Mouse (Mus musculus) erythroblast, embryonic 14.5 days (primary cell): ENCODE measurements around the gene H2-T24. TPM values are rescaled to one million over a fixed set of nuclear protein-coding genes. Genes with fewer than 3 reads are reported as not detected.

Source experiments
- H3K27me3 ChIP-seq: 2 replicates; pipeline ENCODE4 v1.6.1; 2012; ENCODE audit warnings: inconsistent platforms; ENCODE audit not compliant: control insufficient read depth
- H3K36me3 ChIP-seq: 2 replicates; pipeline ENCODE4 v1.6.1; 2012; ENCODE audit warnings: mild to moderate bottlenecking, inconsistent platforms; ENCODE audit not compliant: control insufficient read depth
- H3K4me1 ChIP-seq: 2 replicates; pipeline ENCODE4 v1.6.1; 2012; ENCODE audit warnings: inconsistent platforms; ENCODE audit not compliant: control insufficient read depth
- H3K4me3 ChIP-seq: replicated peaks from 2 replicates; pipeline ENCODE3; 2012; ENCODE audit warnings: moderate library complexity, mild to moderate bottlenecking, inconsistent platforms
- H3K9me3 ChIP-seq: 2 replicates; pipeline ENCODE4 v1.6.1; 2012; ENCODE audit warnings: low read length, inconsistent platforms, mixed read lengths; ENCODE audit not compliant: control insufficient read depth
- GATA1 ChIP-seq: IDR thresholded peaks from 2 replicates; pipeline ENCODE4 v1.6.1; 2012; ENCODE audit warnings: low read length, inconsistent platforms, mixed read lengths
- TAL1 ChIP-seq: IDR thresholded peaks from 3 replicates; pipeline ENCODE4 v1.6.1; 2012; ENCODE audit warnings: low read length, inconsistent platforms, mixed read lengths
- polyA plus RNA-seq: library from polyadenylated mRNA; stranded (reverse); fragments of >175 nt; gene quantifications from 2 replicates; pipeline ENCODE4 v1.2.3, GENCODE M21; 2012

H2-T24 gene
- polyA plus RNA-seq, 1 experiment: 0.91 TPM

GRCm38 (mm10) chr17:35967621-35968020, 52.7 kb downstream of the H2-T24 start:
- no peaks in the 10 kb centered on the region for H3K9me3 ChIP-seq
- H3K27me3 ChIP-seq: no peaks in the 10 kb centered on the region
- peaks cover 52% of the 10 kb centered on the region for H3K36me3 ChIP-seq
- H3K4me3 ChIP-seq: no peak overlapping the region
- TF ChIP-seq GATA1: no peak
- no peak for TF ChIP-seq TAL1
- peaks cover 53% of the 10 kb centered on the region for H3K4me1 ChIP-seq

DNA sequence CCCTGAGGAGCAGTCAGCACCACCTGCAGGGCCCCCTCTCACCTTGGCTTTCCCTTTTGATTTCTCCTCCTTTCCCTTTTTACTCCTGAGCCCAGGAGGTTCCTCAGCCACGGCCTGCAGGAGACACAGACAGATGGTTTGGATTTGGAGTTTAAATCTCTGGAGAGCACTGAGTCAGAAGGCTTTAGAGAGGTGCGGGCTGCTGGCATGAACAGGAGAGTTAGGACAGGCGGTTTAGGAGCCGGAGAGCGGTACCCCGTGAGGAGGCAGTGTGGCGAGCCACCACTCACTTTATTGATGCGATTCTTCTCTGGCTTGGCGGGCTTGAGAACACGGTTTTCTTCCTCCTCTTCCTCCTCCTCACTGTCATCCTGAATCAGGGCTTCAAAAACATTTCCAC, 57.1 kb downstream of the H2-T24 start:
- Histone ChIP-seq H3K4me1 (peaks cover 27% of the 10 kb centered on the region), H3K9me3 (no peaks in the 10 kb centered on the region), H3K27me3 (no peaks in the 10 kb centered on the region), H3K36me3 (peaks cover 93% of the 10 kb centered on the region), H3K4me3 (no peak overlapping the region)
- no peak for TF ChIP-seq TAL1
- TF ChIP-seq GATA1: no peak

- Histone ChIP-seq H3K4me1 (peaks cover 4% of the 10 kb centered on the region), H3K9me3 (no peaks in the 10 kb centered on the region), H3K27me3 (no peaks in the 10 kb centered on the region), H3K36me3 (peaks cover 88% of the 10 kb centered on the region), H3K4me3 (no peak overlapping the region)
- TF ChIP-seq GATA1 (no peak), TAL1 (no peak)
These were observed 61.7 kb downstream of the H2-T24 start for GRCm38 (mm10) chr17:35958533-35959223.

Other genes with a start within 250 kb of the H2-T24 start
- 14.0 and 14.8 TPM in 2 replicates for gene Ier3, start 198.9 kb downstream of the H2-T24 start, polyA plus RNA-seq
- gene Flot1, start 197.3 kb downstream of the H2-T24 start, polyA plus RNA-seq: 8.2 and 11.6 TPM in 2 replicates
- 56.9 and 99.3 TPM in 2 replicates for gene Tubb5, start 182.3 kb downstream of the H2-T24 start, polyA plus RNA-seq
- gene Mdc1, start 179.0 kb downstream of the H2-T24 start, polyA plus RNA-seq: 0.91 and 1.1 TPM in 2 replicates
- gene Nrm, start 159.2 kb downstream of the H2-T24 start, polyA plus RNA-seq: 1.7 and 2.8 TPM in 2 replicates
- gene Ppp1r18, start 155.0 kb downstream of the H2-T24 start, polyA plus RNA-seq: 0.31 and 0.37 TPM in 2 replicates
- 5.0 and 5.2 TPM in 2 replicates for gene Dhx16, start 140.7 kb downstream of the H2-T24 start, polyA plus RNA-seq
- 6.9 and 7.1 TPM in 2 replicates for gene 2310061I04Rik, start 123.1 kb downstream of the H2-T24 start, polyA plus RNA-seq
- gene Atat1, start 110.5 kb downstream of the H2-T24 start, polyA plus RNA-seq: 1.1 and 1.6 TPM in 2 replicates
- gene Mrps18b, start 104.2 kb downstream of the H2-T24 start, polyA plus RNA-seq: 0.45 and 0.85 TPM in 2 replicates
- gene Ppp1r10, start 104.1 kb downstream of the H2-T24 start, polyA plus RNA-seq: 5.4 and 6.3 TPM in 2 replicates
- gene Abcf1, start 50.8 kb downstream of the H2-T24 start, polyA plus RNA-seq: 14.0 and 24.6 TPM in 2 replicates
- 1.5 and 1.9 TPM in 2 replicates for gene Gnl1, start 40.7 kb downstream of the H2-T24 start, polyA plus RNA-seq
- gene Prr3, start 40.3 kb downstream of the H2-T24 start, polyA plus RNA-seq: 0.18 and 0.30 TPM in 2 replicates
- gene H2-T23, start 12.3 kb upstream of the H2-T24 start, polyA plus RNA-seq: 3.7 and 5.0 TPM in 2 replicates
- gene H2-T22, start 22.2 kb upstream of the H2-T24 start, polyA plus RNA-seq: 0.12 and 0.14 TPM in 2 replicates
- not detected in 2 replicates for gene Gm6034, start 22.4 kb upstream of the H2-T24 start, polyA plus RNA-seq
- 0.07 TPM in 1 of 2 replicates, not detected in the other for gene Gm11127, start 37.8 kb upstream of the H2-T24 start, polyA plus RNA-seq
- gene Gm19684, start 101.1 kb upstream of the H2-T24 start, polyA plus RNA-seq: not detected in 2 replicates
- gene Gm7030, start 108.9 kb upstream of the H2-T24 start, polyA plus RNA-seq: 0.08 TPM in 1 of 2 replicates, not detected in the other
- not detected in 2 replicates for gene Gm8909, start 148.0 kb upstream of the H2-T24 start, polyA plus RNA-seq
- not detected in 2 replicates for gene H2-T3, start 169.7 kb upstream of the H2-T24 start, polyA plus RNA-seq
- 13.4 and 19.7 TPM in 2 replicates for gene Rpp21, start 237.5 kb upstream of the H2-T24 start, polyA plus RNA-seq